Mouse (Mus musculus) skeletal muscle tissue, adult 2 months (tissue): Measurements from ENCODE around the gene Mad2l2.
"Not testable (repeated sequence)": the region's sequence is repeated elsewhere in the genome, so short reads cannot be mapped to it uniquely, and the experiment has no call there.

ENCODE experiments used
- DNase-seq: peaks from one replicate; pipeline ENCODE4 v3.0.0-alpha.2; 2012; ENCODE audit warnings: low read depth, low spot score

Mad2l2 gene

DNA sequence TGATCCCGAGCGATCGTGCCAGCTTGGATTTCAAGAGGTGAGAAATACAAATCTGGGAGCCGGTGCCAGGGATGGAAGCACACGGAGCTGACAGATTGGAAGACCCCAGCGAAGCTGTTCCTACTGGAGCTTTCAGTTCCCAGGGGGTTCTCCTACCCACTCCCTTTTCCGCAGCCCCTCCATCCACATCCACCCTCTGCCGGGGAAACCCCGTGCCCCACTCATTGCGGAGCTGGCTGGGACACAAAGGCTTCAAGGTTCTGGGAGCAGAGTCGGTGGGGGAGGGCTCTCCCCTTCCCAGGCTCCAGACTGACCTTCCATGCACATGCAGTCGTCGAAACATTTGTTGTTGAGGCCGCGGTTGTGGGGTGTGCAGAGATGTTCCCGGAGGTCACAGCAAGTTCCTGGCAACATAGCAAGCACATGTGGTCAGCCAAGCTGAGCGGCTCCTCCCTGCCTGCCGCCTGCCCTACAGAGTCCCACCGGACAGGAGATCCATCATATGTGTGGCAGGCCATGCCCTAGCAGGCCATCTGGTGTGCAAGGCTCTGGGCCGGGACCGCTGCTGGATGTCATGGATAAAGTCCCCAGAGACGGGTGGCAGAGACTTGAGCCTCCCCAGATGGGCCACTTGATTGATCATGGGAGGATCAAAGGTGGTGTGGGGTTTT lies 22.4 kb upstream of the Mad2l2 start:
- peak; percentile 44 for DNase-seq

DNA sequence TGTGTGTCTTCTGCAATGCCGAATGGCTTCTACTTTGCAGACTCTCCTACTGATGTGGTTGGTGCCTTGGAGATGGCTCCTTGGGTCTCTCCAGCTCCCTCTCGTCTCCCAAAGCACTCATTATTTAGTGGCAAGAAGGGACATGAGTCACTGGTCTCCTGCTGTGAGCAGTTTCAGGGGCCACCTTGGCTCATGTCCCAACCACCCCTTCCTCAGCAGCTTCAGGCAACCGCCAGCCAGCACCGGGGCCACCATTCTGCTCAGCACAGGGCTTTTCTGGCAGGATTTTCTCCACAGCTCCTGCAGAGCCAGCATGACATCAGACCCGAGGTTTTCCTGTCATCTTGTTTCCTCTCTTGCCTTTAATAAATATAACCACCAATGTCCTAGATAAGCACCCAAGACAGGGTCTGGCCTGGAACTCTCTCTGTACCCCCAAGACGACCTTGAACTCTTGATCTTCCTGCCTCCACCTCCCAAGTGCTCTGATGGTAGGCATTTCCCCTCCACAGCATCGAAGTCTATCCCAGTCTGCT lies 21.6 kb upstream of the Mad2l2 start:
- no peak for DNase-seq

- no peak for DNase-seq
Observed at GRCm38 (mm10) chr4:148109215-148109614, 21.0 kb upstream of the Mad2l2 start.

DNA sequence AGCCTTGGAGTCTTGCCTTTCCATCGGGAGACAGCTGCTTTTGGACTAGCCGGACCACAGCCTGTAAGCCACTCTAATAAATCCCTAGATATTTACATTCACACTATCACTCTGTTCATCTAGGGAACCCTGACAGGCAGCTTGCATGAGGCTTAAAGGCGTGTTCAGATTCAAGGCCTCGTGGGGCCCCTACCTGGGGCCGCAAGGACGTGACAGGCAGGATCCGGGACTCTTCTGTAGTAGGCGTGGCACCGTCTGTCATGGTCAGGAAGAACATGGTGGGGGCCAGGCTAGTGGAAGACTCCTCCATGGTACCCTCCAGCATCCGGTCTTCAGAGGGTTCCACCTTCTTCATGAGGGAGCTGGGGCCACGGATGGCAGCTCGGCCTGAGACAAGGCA lies 17.7 kb upstream of the Mad2l2 start:
- no peak for DNase-seq

DNA sequence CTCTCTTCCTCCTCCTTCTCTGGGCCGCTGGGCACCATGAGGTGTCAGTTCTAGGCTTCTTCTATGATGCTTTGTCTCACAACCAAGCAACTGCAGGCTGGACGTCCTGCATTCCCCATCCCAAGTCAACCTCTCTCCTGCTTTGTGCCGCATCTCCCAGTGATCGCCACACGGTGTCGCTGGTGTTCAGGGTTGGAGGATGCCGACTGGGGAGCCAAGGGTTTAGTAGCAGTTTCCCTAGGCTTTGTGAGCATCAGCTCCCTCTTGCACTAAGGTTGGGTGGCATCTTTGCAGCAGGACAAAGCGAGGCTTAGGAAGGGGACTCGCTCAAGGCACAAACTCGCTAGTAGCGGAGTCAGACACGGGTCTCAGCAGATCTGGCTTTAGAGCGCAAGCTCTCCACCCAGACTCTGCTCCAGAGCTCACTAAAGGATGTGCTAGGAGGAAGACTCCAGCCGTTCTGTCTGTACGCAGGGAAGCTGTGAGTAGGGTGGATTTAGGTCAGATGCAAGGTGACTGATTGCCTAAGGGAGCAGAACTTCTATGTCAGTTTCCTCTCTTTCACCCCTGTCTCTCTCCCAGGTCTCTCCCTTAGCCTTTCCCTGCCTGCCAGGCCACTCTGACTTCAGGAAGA lies 15.3 kb upstream of the Mad2l2 start:
- peak; percentile 73 for DNase-seq

- no peak for DNase-seq
Observed at GRCm38 (mm10) chr4:148115467-148115866, 14.7 kb upstream of the Mad2l2 start.

- no peak for DNase-seq
Observed at GRCm38 (mm10) chr4:148116657-148117056, 13.5 kb upstream of the Mad2l2 start.

DNA sequence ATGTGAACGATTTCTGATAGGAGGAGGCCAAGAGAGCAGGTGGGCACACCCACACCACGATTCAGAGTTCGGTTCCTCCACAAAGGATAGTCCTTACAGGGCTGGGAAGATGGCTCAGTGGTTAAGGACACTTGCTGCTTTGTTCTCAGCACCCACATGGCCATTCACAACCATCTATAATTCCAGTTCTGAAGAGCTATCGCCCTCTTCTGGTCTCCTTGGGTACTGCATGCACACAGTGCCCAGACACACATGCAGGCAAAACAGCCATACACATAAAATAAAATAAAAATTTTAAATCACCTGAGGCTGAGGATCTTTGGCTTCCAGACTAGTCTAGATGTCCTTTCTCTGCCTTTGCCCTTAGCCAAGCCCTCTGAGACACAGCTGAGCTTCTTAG lies 12.8 kb upstream of the Mad2l2 start:
- DNase-seq: no peak

DNA sequence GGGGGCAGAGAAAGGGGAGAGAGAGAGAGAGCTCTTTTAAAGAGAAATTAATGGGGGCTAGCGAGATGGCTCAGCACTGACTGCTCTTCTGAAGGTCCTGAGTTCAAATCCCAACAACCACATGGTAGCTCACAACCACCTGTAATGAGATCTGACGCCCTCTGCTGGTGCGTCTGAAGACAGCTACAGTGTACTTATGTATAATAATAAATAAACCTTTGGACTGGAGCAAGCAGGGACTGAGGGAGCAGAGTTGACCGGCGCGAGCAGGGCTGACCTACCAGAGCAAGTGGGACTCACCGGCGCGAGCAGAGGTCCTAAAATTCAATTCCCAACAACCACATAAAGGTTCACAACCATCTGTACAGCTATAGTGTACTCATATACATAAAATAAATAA lies 10.6 kb upstream of the Mad2l2 start:
- not testable (repeated sequence) for DNase-seq

DNA sequence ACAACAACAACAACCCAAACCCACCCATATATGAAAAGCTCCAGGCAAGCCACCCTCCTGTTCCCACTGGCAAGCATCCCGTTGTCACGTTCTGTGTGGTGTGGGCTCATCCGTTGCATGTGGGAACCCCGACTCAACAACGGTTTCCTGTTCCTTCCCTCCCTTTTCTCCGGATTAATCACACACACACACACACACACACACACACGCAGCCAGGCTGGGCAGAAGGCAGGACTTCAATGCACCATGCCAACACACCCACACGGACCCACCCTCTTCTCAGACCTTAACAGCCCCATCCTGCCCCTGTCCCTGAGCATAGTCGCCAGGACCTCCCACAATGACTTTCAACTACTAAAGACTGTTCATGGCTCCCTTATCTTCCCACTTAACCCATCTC lies 9.6 kb upstream of the Mad2l2 start:
- DNase-seq: no peak

DNA sequence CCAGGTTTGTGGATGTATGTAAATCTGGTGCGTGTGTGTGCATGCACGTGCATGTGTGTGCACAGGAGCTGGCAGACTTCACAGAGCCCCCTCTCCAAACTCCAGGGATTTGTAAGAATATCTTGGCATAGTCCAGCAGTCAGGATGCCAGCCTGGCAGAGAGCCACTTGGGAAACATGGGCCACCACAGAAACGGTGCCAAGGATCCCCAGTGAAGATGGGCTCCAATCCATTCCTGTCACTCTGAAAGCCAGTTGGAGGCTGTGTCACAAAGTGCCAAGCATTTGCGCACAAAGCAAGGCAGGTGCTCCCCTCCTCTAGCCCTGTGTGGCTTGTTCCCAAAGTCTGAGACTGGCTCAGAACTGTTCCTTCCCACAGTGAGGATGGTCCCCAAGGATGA lies 8.8 kb upstream of the Mad2l2 start:
- DNase-seq: no peak

- DNase-seq: no peak
Observed at GRCm38 (mm10) chr4:148121982-148122693, 8.0 kb upstream of the Mad2l2 start.

GRCm38 (mm10) chr4:148122694-148123066 lies 7.5 kb upstream of the Mad2l2 start:
- no peak for DNase-seq

GRCm38 (mm10) chr4:148128241-148128640 lies 1.9 kb upstream of the Mad2l2 start:
- no peak for DNase-seq

DNA sequence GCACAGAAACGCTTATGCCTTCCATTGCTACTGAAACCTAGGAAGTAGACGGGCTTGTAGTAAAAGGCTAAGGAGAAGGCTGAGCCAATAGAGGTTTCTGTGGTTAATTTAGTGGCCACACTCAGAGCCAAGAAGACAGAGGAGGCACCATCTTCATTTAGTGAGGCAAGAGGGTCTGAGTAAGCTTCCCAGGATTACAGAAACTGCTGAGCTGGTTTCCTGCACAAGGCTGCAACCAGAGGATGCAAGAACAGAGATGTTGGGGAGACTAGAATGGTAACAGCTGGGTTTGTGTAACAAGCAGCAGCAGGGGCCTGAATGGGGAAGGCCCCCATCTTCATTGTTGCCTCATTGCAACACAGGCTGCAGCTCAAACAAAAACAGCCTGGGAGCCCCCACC lies 1.5 kb upstream of the Mad2l2 start:
- DNase-seq: no peak

- DNase-seq: no peak
Observed at GRCm38 (mm10) chr4:148130561-148131413, 603 bp downstream of the Mad2l2 start, which contains the start of gene Draxin. Gene Draxin (minus strand): TSS chr4:148130698.

GRCm38 (mm10) chr4:148131497-148132081 lies 1.4 kb downstream of the Mad2l2 start:
- no peak for DNase-seq

DNA sequence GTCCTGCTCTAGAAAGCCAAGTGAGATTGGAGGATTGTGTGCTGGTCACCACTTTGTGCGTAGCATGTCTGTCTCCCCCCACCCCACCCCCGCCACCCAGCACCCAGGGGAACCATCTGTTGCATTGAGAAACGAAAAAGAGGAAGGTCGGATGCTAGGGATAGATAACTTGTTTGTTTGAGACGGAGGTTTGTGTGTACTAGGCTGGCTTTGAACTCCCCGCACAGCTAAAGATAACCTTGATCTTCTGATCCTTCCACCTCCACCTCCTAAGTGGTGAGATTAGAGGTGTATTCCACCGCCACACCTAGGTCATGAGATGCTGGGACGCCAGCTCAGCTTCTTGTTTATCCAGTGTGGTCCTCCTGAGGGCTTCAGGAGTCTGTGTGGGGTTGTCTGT lies 4.8 kb downstream of the Mad2l2 start:
- no peak for DNase-seq

- DNase-seq: no peak
Observed at GRCm38 (mm10) chr4:148137503-148137902, 7.3 kb downstream of the Mad2l2 start.

DNA sequence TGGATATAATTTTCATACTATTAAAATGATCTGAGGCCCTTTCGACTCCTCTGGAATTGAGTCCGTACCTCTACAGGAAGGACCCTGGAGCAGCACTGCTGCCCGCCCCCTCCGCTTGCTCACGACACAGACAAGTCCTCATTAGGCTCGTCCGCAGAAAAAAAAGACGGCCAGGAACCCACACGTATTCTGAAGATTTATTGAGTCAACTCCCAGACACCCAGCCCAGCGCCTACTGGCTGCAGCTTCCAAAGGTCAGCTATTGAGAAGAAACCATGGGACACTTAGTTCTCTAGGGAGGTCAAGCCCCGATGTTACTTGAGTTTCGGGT lies 9.5 kb downstream of the Mad2l2 start:
- DNase-seq: no peak
